Mouse (Mus musculus): ENCODE measurements at regions not wholly inside any gene's neighbourhood (a gene's known extent, or its start where the extent isn't known, plus 50 kb on each side); places are given as distances from the start of the nearest gene placed in this dataset.

- TF ChIP-seq POLR2A (IDR thresholded peaks at IDR 0.05; ENCODE audit: insufficient read length, low read depth) (no peak), TCF12 (IDR thresholded peaks at IDR 0.05; ENCODE audit: insufficient read depth, poor library complexity, severe bottlenecking) (no peak), CEBPB (IDR thresholded peaks at IDR 0.05; ENCODE audit: insufficient read depth, poor library complexity, severe bottlenecking) (no peak), MYOG (IDR thresholded peaks at IDR 0.05; ENCODE audit: control insufficient read depth in 1 of 3, insufficient read depth in 1 of 3, insufficient read length in 2 of 3, low read depth in 2 of 3) (no peak), POLR2AphosphoS2 (IDR thresholded peaks at IDR 0.05; ENCODE audit: insufficient read length, low read depth) (no peak), E2F4 (IDR thresholded peaks at IDR 0.05; ENCODE audit: insufficient read depth) (no peak), MAX (IDR thresholded peaks at IDR 0.05; ENCODE audit: low read depth) (no peak), TCF3 (IDR thresholded peaks at IDR 0.05; ENCODE audit: insufficient read length, low read depth) (no peak), USF1 (IDR thresholded peaks at IDR 0.05; ENCODE audit: low read depth) (no peak)
These were observed 817.9 kb upstream of the Chrm3 start for GRCm38 (mm10) chr13:11178586-11178985.
